Mouse (Mus musculus): ENCODE measurements around the gene Elmo3. TPM values are rescaled to one million over a fixed set of nuclear protein-coding genes. Genes with fewer than 3 reads are reported as not detected.
"Not testable (repeated sequence)": the region's sequence is repeated elsewhere in the genome, so short reads cannot be mapped to it uniquely, and the experiment has no call there.

The Elmo3 gene
- polyA plus RNA-seq, 2 experiments from 2014 or later: 6.6 to 7.4 TPM

DNA sequence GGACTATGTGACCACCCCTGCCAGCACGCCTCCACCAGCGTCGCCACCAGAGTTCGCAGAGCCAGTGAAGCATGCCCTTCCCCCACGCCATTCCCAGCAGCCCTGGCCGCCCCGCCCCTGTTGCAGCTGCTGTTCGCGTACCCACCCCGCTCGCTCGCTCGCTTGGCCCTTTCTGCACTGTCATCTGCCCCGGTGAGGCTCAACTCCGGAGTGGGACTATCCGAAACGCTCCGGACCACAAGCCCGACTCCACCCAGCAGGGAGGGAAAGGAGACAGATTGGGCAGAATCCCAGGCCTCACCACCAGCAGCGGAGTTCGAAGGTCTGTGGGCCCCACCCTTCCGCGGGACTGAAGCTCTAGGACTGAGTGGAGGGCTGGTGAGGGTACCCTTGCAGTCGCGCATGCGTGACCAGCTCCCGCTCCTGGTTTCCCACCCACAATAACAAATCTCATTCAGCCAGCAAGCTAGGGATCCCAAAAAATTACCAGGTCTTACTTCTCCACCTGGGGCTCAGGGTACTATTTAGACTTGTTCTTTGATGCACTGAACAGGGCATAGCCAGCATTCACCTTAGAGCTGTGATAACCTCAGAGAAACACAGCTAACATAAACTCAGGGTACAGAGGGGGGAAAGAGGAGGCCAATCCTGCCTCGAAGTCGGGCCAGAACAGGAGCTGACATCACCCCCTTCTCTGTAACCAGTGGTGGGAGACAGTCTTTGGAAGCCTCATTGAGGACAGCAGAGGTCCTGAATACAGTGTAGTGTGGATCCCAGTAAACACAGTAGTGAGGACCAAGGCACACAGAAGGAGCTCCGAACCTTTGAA is 28.9 kb upstream of the Elmo3 start:
- no peak for ATAC-seq

DNA sequence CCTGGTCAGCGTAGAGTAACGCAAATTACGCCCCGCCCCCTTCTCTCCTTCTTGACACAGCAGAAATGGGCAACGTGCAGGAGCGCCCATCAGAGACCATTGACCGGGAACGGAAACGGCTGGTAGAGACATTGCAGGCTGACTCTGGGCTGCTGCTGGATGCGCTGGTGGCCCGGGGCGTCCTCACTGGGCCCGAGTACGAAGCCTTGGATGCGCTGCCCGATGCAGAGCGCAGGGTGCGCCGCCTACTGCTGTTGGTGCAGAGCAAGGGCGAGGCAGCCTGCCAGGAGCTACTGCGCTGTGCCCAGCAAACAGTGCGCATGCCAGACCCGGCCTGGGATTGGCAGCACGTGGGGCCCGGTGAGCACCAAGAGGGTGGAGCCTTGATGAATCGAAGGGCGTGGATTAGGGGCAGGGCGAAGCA is 26.5 kb upstream of the Elmo3 start:
- peak; percentile 69 for ATAC-seq

DNA sequence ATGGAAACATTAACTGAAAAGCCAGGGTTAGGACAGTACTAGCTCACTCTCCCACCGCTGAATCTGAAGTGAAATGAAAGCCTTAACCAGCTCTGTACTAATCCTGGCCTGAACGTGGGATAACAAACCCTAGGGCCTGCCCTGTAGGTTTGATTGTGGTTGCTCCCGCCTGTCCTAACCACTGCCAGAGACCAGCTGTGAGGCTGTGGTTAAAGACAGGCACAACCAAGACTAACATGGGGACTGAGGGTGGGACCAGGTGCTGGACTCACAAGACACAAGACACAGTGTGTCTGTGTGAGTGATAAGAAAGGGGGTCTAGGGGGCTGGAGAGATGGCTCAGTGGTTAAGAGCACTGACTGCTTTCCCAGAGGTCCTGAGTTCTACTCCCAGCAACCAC is 24.8 kb upstream of the Elmo3 start:
- no peak for ATAC-seq

DNA sequence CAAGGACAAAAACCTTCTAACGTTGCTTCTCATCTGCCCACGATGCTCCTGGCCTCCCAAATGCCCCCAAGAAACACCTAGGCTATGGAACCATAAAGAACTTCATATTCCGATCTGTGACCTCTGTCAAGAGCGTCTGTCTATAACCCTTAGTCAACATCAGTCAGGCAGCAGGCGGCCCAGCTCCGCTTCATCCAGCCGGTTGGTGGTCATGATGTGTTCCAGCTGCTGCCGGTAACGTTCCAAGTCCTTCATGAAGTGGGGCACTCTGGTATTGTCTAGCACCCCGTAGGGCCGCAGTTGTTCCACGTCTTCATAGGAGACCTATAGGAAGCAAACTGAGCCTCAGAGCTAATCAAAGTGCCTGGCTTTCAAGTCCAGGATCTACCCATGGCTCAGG is 23.6 kb upstream of the Elmo3 start:
- no peak for ATAC-seq

GRCm38 (mm10) chr8:105282239-105282638 is 23.2 kb upstream of the Elmo3 start:
- ATAC-seq: no peak

- no peak for ATAC-seq
Measured at GRCm38 (mm10) chr8:105283074-105283473, 22.3 kb upstream of the Elmo3 start.

GRCm38 (mm10) chr8:105285514-105285913 is 19.9 kb upstream of the Elmo3 start:
- no peak for ATAC-seq

GRCm38 (mm10) chr8:105286907-105287306 is 18.5 kb upstream of the Elmo3 start:
- no peak for ATAC-seq

- ATAC-seq: no peak
Measured at GRCm38 (mm10) chr8:105288231-105288630, 17.2 kb upstream of the Elmo3 start.

DNA sequence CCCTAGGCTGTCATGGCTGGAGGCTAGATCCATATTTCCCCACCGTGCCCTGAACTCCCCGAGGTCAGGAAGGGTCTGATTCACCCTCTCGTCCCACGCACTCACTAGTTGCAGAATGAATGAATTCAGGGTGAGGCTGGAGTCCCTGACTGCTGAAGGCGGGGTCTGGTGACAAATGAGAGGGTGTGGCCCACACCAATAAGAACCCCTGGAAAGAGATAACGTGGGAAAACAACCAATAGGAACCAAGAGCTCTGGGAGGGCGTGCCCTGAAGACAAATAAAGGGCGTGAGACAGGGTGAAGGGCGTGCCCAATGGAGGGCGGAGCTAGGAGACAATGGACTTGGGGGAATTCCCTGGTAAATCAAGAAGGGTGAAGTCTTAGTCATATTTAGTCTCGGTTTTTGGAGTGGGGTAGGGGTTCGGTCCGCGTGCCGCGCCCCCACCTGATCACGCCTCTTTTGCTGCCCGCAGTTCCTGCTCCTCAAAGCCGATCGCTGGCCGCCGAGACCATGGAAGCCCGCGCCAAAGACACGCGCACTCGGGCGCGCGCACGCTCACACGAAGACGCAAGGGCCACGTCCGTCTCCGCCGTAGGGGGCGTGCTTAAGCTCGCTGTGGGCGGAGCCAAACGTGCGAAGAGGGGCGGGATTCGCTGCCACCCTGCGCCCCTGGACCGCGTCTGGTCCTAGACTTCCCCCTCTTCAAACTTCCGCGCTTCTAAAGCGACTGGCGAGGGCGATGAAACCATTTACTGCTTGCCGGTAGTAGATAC is 16.3 kb upstream of the Elmo3 start:
- ATAC-seq: peak; percentile 84

GRCm38 (mm10) chr8:105289805-105290460 is 15.5 kb upstream of the Elmo3 start, which contains the start of gene 4931428F04Rik:
Gene 4931428F04Rik (minus strand): TSS chr8:105289864.
- no peak for ATAC-seq

DNA sequence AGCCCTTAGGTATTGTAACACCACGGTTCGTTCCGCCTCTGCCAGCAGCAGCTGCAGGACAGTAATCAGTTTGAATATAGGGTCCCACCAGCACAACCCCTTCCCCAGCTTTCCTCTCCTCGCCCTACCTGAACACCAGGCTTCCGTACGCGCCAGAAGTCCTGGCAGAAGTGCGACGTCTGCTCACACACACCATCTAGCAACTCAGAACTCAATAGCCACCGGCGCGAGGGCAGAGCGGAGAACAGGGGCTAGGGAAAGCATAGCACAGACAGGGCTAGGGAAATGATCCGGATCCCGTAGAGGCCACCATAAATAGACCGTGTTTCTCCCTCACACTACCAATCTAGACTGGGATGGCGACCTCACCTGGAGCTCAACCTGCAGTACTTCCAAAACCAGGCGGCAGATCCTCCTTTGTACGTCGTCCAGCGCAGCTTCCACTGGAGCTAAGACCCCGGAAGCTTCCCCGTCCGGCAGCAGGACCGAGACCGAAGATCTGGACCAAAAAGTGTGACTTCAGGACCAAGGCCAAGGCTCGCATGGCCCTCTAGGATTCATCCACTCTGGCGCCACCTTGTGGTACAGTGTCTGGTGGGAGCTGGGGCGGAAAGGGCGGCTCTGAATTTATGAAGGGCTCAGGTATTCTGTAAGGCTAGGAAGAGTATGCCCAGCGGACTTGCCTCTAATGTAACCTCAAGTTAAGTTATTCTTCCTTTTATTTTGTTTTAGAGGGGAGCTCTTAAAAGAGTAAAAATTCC is 14.7 kb upstream of the Elmo3 start:
- peak; percentile 30 for ATAC-seq

GRCm38 (mm10) chr8:105291364-105291763 is 14.0 kb upstream of the Elmo3 start:
- not testable (repeated sequence) for ATAC-seq

- ATAC-seq: not testable (repeated sequence)
Measured at GRCm38 (mm10) chr8:105291802-105292201, 13.6 kb upstream of the Elmo3 start.

DNA sequence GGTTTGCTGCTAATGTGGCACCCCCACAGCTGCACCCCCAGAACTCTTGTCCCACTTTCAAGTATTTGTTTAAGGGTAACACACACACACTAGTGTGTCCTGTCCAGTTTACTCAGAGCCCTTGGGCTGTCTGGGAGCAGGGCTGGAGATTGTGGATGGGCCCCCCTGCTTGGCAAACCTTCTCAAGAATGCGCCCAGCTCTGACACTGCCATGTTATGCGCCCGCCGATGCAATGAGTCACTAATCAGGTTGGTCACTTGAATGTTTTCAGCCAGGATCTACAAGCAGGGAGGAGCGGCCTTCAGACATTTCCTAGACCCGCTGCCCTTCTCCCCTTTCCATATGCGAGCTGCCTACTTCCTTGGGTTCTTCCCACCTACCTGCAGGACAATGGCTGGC is 12.9 kb upstream of the Elmo3 start:
- ATAC-seq: no peak

GRCm38 (mm10) chr8:105293405-105293804 is 12.0 kb upstream of the Elmo3 start:
- no peak for ATAC-seq

- no peak for ATAC-seq
Measured at GRCm38 (mm10) chr8:105294776-105295175, 10.6 kb upstream of the Elmo3 start.

GRCm38 (mm10) chr8:105295256-105295655 is 10.1 kb upstream of the Elmo3 start:
- no peak for ATAC-seq

DNA sequence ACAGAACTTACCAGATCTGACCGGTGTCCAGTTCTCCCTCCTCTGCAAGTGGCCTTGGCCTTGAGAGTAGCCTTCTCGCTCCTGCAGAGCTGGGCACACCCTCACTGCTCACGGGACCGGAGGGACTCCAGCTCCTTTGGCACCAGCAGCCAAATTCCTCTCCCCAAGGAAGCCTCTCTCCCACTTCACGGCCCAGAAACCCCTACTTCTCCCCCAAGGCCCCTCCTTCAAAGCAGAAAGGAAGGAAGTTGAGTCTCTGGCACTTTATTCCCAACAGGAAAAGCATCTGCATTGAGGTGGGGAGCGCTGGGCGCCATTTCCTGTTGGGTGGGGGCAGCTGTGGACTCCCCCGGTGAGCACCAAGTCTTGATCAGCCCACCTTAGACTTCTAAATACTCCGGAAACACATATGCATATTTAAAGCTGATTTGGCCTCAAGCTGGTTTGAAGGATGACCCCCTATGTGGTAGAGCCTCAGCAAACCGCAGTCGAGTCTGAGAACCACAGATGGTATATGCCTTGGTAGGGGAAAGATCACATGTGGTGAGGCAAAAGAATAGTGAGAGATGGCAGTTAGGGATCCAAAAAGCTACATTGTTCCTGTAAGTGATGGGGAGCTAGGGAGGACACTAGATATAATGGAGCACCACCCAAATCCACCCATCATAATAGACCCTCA is 9.4 kb upstream of the Elmo3 start, which contains the start of gene Exoc3l:
Exoc3l (minus strand) TSS at position 207 of the 679 bp plus-strand sequence.
- ATAC-seq: no peak

- peak; percentile 99 for ATAC-seq
Measured at GRCm38 (mm10) chr8:105297511-105298192, 7.7 kb upstream of the Elmo3 start, which contains the start of gene E2f4. Gene E2f4 (plus strand): TSS chr8:105297663.

All from activated CD4-positive, CD25-positive, alpha-beta regulatory T cell, adult 4 months (primary cell).